ENCODE assay signal across 16 mouse cellular contexts in genomic region chr9:117646131-117646530, GRCm38 (mm10). TPM values are rescaled to one million over a fixed set of nuclear protein-coding genes. Genes with fewer than 3 reads are reported as not detected.
"Had no signal": no experiment of that assay in that cellular context is flagged by ENCODE, and none has a peak within 500 bp of the region (broad histone marks: within the 10 kb centered on the region; RNA-seq: fewer than 3 reads in every experiment).

No protein-coding gene starts in this region.

- H3K4me1 ChIP-seq: megakaryocyte, embryonic 14.5 days; midbrain, embryonic 12.5 days; neural tube, embryonic 12.5 days; stomach, embryonic 15.5 days had no signal

- H3K9me3 ChIP-seq: midbrain, embryonic 12.5 days; neural tube, embryonic 12.5 days; stomach, embryonic 15.5 days had no signal

- H3K9ac ChIP-seq: liver, embryonic 14.5 days; lung, embryonic 14.5 days; midbrain, embryonic 12.5 days; neural tube, embryonic 12.5 days; stomach, embryonic 15.5 days had no signal

- H3K27me3 ChIP-seq: megakaryocyte, embryonic 14.5 days; midbrain, embryonic 12.5 days; neural tube, embryonic 12.5 days; stomach, embryonic 15.5 days had no signal

- DNase-seq: lung, adult 18-20 months; lung, embryonic 14.5 days; lung, postnatal 10 days; lung, postnatal 4 days; midbrain, embryonic 14.5 days; right cerebral cortex, postnatal 14 days; thymus, adult 2 months; thymus, postnatal 25 days had no signal

- H3K27ac ChIP-seq: liver, embryonic 14.5 days; midbrain, embryonic 12.5 days; neural tube, embryonic 12.5 days; stomach, embryonic 15.5 days; stomach, postnatal 0 days had no signal

- H3K36me3 ChIP-seq: midbrain, embryonic 12.5 days; neural tube, embryonic 12.5 days; stomach, embryonic 15.5 days had no signal

- H3K4me2 ChIP-seq: lung, embryonic 14.5 days; midbrain, embryonic 12.5 days; neural tube, embryonic 12.5 days; stomach, embryonic 15.5 days had no signal

- H3K4me3 ChIP-seq: megakaryocyte, embryonic 14.5 days; midbrain, embryonic 12.5 days; neural tube, embryonic 12.5 days; stomach, embryonic 15.5 days had no signal

RNA-seq across cellular contexts. Expression of gene Rbms3, which starts 16.4 kb away (rescaled TPM):
- total RNA-seq: monocyte, adult 5-6 weeks; neutrophil, adult 5-6 weeks had no signal
